Mouse (Mus musculus) heart, embryonic 14.5 days (tissue): ENCODE measurements at regions not wholly inside any gene's neighbourhood (a gene's known extent, or its start where the extent isn't known, plus 50 kb on each side); places are given as distances from the start of the nearest gene placed in this dataset.

Source experiments
- ATAC-seq: fragments of 200-750 bp; cut with Nextera tagmentation; 2 replicates; pipeline ENCODE4 v1.8.0; 2017; ENCODE audit warnings: low read depth, moderate TSS enrichment; ENCODE audit not compliant: insufficient number of reproducible peaks, insufficient read depth, low FRiP score
- H3K27ac ChIP-seq, 2 experiments: fragments of 200-500 bp in 1 of 2; fragments of 300-500 bp in 1 of 2; sonication (generic) in 1 of 2; replicated peaks in 1 of 2; 2 replicates each; pipeline ENCODE4 v1.5.1; 2012 to 2014; ENCODE audit warnings: low read depth in 2 of 2, low read length in 2 of 2, control low read depth in 1 of 2, mild to moderate bottlenecking in 1 of 2, mixed read lengths in 1 of 2; ENCODE audit not compliant: control insufficient read depth in 1 of 2, insufficient read depth in 1 of 2
- H3K27me3 ChIP-seq: fragments of 300-500 bp; sonication (generic); 2 replicates; pipeline ENCODE4 v1.6.1; 2014; ENCODE audit warnings: mild to moderate bottlenecking, low read length, control low read depth; ENCODE audit not compliant: control insufficient read depth, insufficient read depth
- H3K36me3 ChIP-seq: fragments of 300-500 bp; sonication (generic); 2 replicates; pipeline ENCODE4 v1.6.1; 2014; ENCODE audit warnings: mild to moderate bottlenecking, control low read depth, low read length, mixed read lengths; ENCODE audit not compliant: control insufficient read depth, insufficient read depth
- H3K4me1 ChIP-seq, 2 experiments: fragments of 200-500 bp in 1 of 2; fragments of 300-500 bp in 1 of 2; sonication (generic) in 1 of 2; 2 replicates each; pipeline ENCODE4 v1.6.1; 2012 to 2014; ENCODE audit warnings: low read length in 2 of 2, control low read depth in 1 of 2, mixed read lengths in 1 of 2; ENCODE audit not compliant: control insufficient read depth in 2 of 2, insufficient read depth in 2 of 2
- H3K4me2 ChIP-seq: fragments of 300-500 bp; sonication (generic); 2 replicates; pipeline ENCODE4 v1.6.1; 2014; ENCODE audit warnings: mild to moderate bottlenecking, low read length
- H3K4me3 ChIP-seq, 2 experiments: fragments of 200-500 bp in 1 of 2; fragments of 300-500 bp in 1 of 2; sonication (generic) in 1 of 2; 2 replicates each; pipeline ENCODE4 v1.5.1; 2012 to 2014; ENCODE audit warnings: low read length in 2 of 2, mild to moderate bottlenecking in 2 of 2, control low read depth in 1 of 2, low read depth in 1 of 2, moderate library complexity in 1 of 2; ENCODE audit not compliant: control insufficient read depth in 1 of 2, insufficient read depth in 1 of 2
- H3K9ac ChIP-seq: fragments of 300-500 bp; sonication (generic); 2 replicates; pipeline ENCODE4 v1.6.1; 2014; ENCODE audit warnings: mild to moderate bottlenecking, low read length
- H3K9me3 ChIP-seq: fragments of 300-500 bp; sonication (generic); 2 replicates; pipeline ENCODE4 v1.6.1; 2016; ENCODE audit warnings: low read length, control low read depth; ENCODE audit not compliant: control insufficient read depth
- WGBS: fragments of 180-500 bp; shearing (Covaris S2); extraction: QIAGEN DNeasy Blood & Tissue Kit; methylation state at CpG from one replicate; pipeline ENCODE4 v1.1.7; 2014; 5-methylcytosine and 5-hydroxymethylcytosine counted together

DNA sequence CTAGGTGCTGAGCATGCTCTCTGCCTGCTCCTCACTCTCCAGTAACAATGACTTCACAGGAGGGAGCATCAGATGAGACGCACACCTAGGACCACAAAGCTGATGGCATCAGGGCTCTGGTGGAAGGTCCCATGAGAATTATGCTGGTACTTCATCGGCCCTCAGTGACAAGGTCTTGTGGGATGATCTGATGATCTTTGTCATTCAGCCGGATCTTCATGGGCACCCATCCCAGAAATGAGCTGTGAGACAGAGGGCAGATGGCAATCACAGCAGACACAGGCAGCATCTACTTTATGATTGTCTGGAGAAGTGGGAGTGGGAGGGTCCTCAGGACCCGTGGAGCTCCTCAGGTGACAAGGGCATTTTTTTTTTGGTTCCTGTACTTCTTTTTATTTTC is 114.7 kb upstream of the Ctnnb1 start:
- Histone ChIP-seq H3K4me2 (no peak overlapping the region), H3K27me3 (no peaks in the 10 kb centered on the region), H3K9ac (no peak overlapping the region), H3K36me3 (no peaks in the 10 kb centered on the region), H3K4me3 (no peak overlapping the region), H3K9me3 (no peaks in the 10 kb centered on the region), H3K27ac (no peak overlapping the region), H3K4me1 (peaks cover 2% of the 10 kb centered on the region in 2 experiments; a peak in 2 of 4 replicates)
- ATAC-seq, result no peak
- WGBS, result 72% methylated on average over 4 of the region's 4 CpGs

DNA sequence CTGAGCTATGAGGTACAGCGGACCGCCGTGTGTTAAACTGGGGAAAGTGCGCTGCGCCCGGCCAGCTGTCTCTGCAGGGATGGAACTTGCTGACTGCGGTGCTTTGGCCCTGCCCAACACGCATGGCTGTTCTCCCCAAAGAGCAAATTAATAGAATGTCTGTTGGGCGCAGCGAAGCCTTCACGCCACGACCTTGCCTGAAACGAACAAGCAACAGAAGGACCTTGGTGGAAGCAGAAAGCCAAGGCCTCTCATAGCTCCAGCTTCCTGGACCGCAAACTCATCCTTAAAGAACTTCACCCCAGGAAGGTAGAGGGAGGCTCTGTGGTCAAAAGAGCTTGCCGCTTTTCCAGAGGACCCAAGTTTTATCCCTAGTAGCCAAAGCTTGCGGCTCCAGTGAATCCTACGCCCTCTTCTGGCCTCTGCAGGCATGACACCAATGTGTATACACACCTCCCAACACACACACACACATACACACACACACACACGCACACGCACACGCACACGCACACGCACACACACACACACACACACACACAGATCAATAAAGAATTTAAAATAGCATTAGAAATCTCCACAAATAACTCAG is 110.2 kb upstream of the Ctnnb1 start:
- Histone ChIP-seq H3K4me2 (no peak overlapping the region), H3K9ac (no peak overlapping the region), H3K9me3 (no peaks in the 10 kb centered on the region), H3K4me3 (no peak overlapping the region), H3K27me3 (no peaks in the 10 kb centered on the region), H3K27ac (no peak overlapping the region), H3K4me1 (peaks cover 3 to 7% of the 10 kb centered on the region in 2 experiments; a peak in 1 of 4 replicates), H3K36me3 (no peaks in the 10 kb centered on the region)
- WGBS, result 90% methylated on average over 22 of the region's 22 CpGs
- ATAC-seq, result no peak

DNA sequence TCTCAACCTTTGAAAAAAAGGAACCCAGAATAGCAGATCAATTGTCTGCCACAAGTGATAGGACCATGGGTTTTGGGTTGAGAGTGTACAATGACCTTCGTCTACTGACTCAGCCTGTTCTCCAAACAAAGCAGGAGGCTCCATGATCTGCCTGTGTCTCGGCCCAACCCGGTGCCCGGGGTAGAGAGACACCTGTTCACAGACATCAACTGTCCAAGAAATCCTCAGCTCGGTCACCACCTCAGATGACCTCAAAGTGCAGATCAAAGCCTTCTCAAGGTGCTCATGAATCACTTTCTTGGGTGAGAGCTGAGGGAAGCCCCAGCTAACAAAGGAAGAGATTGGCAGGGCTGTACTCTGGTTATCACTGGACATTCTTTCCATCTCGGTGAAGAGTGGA is 108.1 kb upstream of the Ctnnb1 start:
- Histone ChIP-seq H3K4me3 (no peak overlapping the region), H3K9me3 (no peaks in the 10 kb centered on the region), H3K27ac (no peak overlapping the region), H3K4me2 (no peak overlapping the region), H3K27me3 (no peaks in the 10 kb centered on the region), H3K4me1 (peaks cover 3 to 5% of the 10 kb centered on the region in 2 experiments; a peak in 1 of 4 replicates), H3K36me3 (no peaks in the 10 kb centered on the region), H3K9ac (no peak overlapping the region)
- no peak for ATAC-seq
- WGBS, result 69% methylated on average over 6 of the region's 6 CpGs

DNA sequence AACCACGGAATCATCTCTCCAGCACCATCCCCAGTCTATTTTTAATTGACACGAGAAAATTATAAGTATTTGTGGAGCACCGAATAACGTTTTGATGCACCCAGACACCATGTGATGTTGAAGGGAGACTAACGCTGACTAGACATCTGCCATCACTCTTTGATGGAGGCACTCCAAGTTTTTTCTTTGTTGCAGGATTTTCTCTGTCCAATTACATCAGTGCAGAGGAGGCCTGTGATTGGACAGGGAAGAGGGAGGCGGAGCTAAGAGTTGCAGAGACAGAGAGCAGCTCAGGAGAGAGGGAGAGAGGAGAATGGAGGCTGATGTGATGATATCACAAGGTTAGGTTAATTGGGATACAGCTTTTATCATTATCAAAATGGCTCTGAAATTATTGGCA is 105.6 kb upstream of the Ctnnb1 start:
- Histone ChIP-seq H3K4me1 (peaks cover 3 to 5% of the 10 kb centered on the region in 2 experiments; a peak in 1 of 4 replicates), H3K4me3 (no peak overlapping the region), H3K27me3 (no peaks in the 10 kb centered on the region), H3K36me3 (no peaks in the 10 kb centered on the region), H3K27ac (no peak overlapping the region), H3K9me3 (no peaks in the 10 kb centered on the region), H3K4me2 (no peak overlapping the region), H3K9ac (no peak overlapping the region)
- ATAC-seq, result no peak
- WGBS, result 64% methylated on average over 6 of the region's 6 CpGs

DNA sequence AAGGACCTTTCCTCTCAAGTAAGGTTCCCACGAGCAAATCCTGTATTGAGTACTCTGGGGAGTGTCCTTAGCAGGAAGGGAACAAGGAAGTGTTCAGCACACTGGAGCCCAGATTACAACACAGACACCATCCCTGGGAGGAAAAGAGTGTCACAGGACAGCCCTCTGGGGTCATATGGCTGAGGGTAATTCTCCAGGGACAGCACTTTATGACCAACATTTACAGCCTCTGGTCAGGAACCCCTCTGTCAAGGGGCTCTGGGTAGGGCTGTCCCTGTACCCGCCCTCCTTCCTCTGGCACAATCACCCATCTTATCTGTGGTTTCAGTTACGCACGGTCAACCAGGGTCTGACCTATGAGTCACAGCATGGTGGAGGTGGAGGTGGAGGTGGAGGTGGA is 102.8 kb upstream of the Ctnnb1 start:
- Histone ChIP-seq H3K36me3 (no peaks in the 10 kb centered on the region), H3K4me2 (no peak overlapping the region), H3K27ac (no peak overlapping the region), H3K9ac (no peak overlapping the region), H3K4me1 (peaks cover under 1% of the 10 kb centered on the region in 2 experiments; a peak in 1 of 4 replicates), H3K4me3 (no peak overlapping the region), H3K9me3 (no peaks in the 10 kb centered on the region), H3K27me3 (no peaks in the 10 kb centered on the region)
- WGBS, result 51% methylated on average over 4 of the region's 4 CpGs
- ATAC-seq, result no peak

DNA sequence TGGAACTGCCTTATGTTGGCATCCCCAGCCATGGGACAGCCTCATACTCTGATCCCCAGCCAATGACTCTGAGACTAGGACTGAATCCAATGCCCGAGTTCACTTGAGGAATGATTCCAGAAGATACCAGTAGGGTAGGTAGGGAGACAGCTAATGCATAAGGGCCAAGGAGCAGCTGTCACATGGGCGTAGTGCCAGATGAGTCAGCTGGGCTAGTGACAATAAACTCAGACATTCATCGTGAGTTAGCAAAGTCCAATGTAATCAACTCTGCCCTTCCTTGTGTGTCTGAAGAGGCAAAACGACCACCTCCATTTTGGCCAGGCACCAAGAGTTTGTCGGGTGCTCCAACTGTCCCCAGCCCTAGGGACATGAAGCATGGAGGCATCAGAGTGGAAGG is 98.5 kb upstream of the Ctnnb1 start:
- Histone ChIP-seq H3K4me1 (no peaks in the 10 kb centered on the region), H3K36me3 (no peaks in the 10 kb centered on the region), H3K9ac (no peak overlapping the region), H3K9me3 (no peaks in the 10 kb centered on the region), H3K27ac (no peak overlapping the region), H3K4me3 (no peak overlapping the region), H3K4me2 (no peak overlapping the region), H3K27me3 (no peaks in the 10 kb centered on the region)
- ATAC-seq, result no peak
- 50% methylated on average over 5 of the region's 5 CpGs for WGBS

DNA sequence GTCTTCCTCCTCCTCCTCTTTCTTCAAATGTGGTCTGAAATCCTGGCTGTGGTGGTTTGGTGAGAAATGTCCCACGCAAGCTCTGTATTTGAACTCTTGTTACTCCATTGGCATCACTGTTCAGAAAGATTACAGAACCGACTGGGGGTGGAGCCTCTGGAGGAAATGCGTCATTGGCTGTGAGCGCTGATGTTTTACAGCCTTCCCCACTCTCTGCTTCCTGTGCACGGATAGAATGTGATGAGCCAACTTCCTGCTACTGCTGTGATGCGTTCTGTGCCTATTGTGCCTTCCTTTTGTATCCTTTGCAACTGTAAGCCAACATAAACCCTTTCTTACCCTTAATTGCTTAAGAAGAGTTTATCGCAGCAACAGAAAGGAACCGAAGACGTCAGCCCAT is 94.8 kb upstream of the Ctnnb1 start:
- Histone ChIP-seq H3K27me3 (no peaks in the 10 kb centered on the region), H3K36me3 (no peaks in the 10 kb centered on the region), H3K9me3 (no peaks in the 10 kb centered on the region), H3K9ac (no peak overlapping the region), H3K4me1 (no peaks in the 10 kb centered on the region), H3K4me2 (no peak overlapping the region), H3K27ac (no peak overlapping the region), H3K4me3 (no peak overlapping the region)
- ATAC-seq, result no peak
- 79% methylated on average over 9 of the region's 9 CpGs for WGBS

DNA sequence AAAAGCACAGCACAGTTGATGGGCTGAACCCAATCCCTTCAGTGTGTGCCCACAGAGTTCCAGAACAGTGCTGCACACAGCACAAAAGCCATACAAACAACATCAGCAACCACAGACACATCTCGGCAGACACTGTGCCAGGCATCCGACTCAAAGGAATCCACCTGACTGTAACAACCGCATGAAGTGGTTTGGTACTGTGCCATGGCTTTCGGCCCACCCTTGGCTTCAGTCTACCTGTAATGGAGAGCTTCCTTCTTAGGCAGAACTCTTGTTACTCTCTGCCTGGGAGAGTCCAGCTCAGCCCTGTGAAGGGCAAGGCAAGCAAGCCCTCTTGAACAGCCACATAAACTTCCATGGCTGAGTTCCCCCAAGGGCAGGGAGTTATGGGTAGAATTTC is 93.4 kb upstream of the Ctnnb1 start:
- 86% methylated on average over 4 of the region's 4 CpGs for WGBS
- Histone ChIP-seq H3K4me1 (no peaks in the 10 kb centered on the region), H3K36me3 (no peaks in the 10 kb centered on the region), H3K4me3 (no peak overlapping the region), H3K27me3 (no peaks in the 10 kb centered on the region), H3K4me2 (no peak overlapping the region), H3K9ac (no peak overlapping the region), H3K27ac (no peak overlapping the region), H3K9me3 (no peaks in the 10 kb centered on the region)
- no peak for ATAC-seq
